Mouse (Mus musculus) ES-E14 (cell line): ENCODE measurements at regions not wholly inside any gene's neighbourhood (a gene's known extent, or its start where the extent isn't known, plus 50 kb on each side); places are given as distances from the start of the nearest gene placed in this dataset.

Experiments
- HCFC1 ChIP-seq: IDR thresholded peaks from 2 replicates; pipeline ENCODE4 v1.6.1; 2012; ENCODE audit warnings: low read length, inconsistent platforms, borderline replicate concordance; ENCODE audit not compliant: insufficient read depth
- ZNF384 ChIP-seq: IDR thresholded peaks from 2 replicates; pipeline ENCODE4 v1.6.1; 2012; ENCODE audit warnings: low read depth, low read length, inconsistent platforms

DNA sequence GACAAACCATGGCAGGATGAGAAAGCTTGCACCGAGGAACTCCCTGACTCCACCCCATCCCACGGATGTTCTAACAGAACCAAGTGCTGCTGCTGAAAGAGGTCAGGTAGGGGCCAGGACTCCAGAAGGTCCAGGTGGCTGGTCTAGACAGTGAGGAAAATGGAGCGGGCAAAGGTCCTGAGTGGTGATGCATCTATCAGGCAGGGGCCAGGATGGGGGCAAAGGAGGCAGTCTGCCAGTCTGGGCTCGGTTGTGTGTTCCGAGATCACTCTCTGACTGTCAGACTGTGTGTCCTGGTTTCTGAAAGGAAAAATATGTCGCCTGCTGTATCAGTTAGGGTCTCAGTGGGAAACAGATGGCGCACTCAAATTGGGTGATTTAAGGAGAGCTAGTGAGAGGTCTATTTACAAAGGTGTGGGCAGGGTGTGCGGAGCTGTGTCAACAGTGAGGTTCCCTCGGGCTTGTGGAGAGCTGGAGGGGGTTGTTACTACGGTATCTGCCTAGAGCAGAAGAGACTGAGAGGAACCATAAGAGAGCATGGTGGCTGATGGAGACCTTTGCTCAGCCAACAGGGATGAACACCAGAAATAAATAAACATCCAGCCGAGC is 168.3 kb upstream of the Csf3r start:
- TF ChIP-seq ZNF384 (no peak), HCFC1 (no peak)
